ENCODE assay signal across 12 mouse cellular contexts in the genomic region with DNA sequence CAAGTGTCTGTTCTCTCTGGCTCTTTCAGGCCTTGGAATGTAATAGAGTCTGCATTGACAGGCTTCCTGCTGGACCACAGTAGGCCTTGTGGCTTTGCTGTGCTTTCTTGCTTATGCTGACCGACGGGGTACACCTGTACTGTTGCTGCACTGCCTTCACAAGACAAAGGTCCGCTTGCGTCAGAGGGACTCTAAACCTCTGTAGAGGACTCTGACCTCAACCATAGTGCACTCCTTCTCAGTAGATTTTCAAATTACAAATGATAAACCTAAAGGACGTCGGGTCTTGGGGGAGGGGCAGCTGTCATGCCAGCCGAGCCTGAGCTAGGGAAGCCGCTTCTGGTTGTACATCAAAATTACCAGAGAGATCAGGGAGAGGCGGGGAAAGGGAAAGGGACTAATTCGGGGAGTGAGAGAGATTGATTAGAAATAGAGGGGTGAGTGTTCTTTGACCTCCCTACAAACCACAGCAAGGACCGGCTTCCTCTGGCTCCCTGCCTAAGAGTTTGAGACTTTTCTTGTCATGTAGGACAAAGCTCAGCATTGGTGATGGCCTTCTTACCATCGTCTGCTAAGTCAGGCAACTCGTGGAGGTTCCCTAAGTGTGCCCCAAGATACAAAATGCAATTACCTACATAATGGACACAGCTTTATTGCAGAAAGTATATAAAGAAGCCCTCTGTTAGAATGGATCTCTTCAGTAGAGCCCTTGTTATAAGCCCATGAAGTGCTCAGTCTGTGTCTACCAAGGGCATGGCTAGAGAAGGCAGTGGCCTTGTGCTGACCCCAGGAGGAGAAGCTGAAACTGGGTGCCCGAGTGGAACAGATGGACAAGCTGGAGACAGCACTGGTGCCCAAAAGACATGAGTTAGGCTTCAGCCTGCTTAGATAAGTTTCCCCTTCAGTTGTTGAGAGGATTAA.
DNase-seq lines count a peak whose midpoint lies in the region; ATAC-seq and TF ChIP-seq lines count a peak whose summit lies in the region.
"Had no signal": no experiment of that assay in that cellular context is flagged by ENCODE, and none has a peak within 500 bp of the region (broad histone marks: within the 10 kb centered on the region; RNA-seq: fewer than 3 reads in every experiment).

No protein-coding gene starts in this region.

- peaks cover 28% of the 10 kb centered on the region for H3K4me1 ChIP-seq in kidney, embryonic 14.5 days (ENCODE audit: control insufficient read depth, insufficient read depth, low read length)
- H3K4me1 ChIP-seq in intestine, postnatal 0 days (replicated peaks; ENCODE audit: control insufficient read depth, insufficient read depth, low read length) = no peaks in the 10 kb centered on the region; the same call in 1 of the 2 replicates
- peaks cover 15% of the 10 kb centered on the region for H3K4me1 ChIP-seq in liver, postnatal 0 days (ENCODE audit: insufficient read depth)

- no peaks in the 10 kb centered on the region for H3K27me3 ChIP-seq in kidney, embryonic 14.5 days (ENCODE audit: control insufficient read depth, insufficient read depth, low read length)
- no peaks in the 10 kb centered on the region for H3K27me3 ChIP-seq in intestine, postnatal 0 days (replicated peaks; ENCODE audit: control insufficient read depth, insufficient read depth, low read length)
- no peaks in the 10 kb centered on the region for H3K27me3 ChIP-seq in liver, postnatal 0 days (ENCODE audit: insufficient read depth, low read length)

- H3K9ac ChIP-seq in kidney, embryonic 14.5 days (ENCODE audit: low read depth, low read length) = no peak overlapping the region
- 0 out of 2 replicates have a peak overlapping the region, but pooled peaks have one; percentile 13 for H3K9ac ChIP-seq in intestine, postnatal 0 days (ENCODE audit: low read depth, low read length)
- H3K9ac ChIP-seq in liver, postnatal 0 days (replicated peaks) = no peak overlapping the region; the same call in 1 of the 2 replicates

- no peaks in the 10 kb centered on the region for H3K9me3 ChIP-seq in kidney, embryonic 14.5 days (ENCODE audit: control insufficient read depth, low read length)
- no peaks in the 10 kb centered on the region for H3K9me3 ChIP-seq in intestine, postnatal 0 days (ENCODE audit: control insufficient read depth)
- H3K9me3 ChIP-seq in liver, postnatal 0 days (ENCODE audit: low read length) = no peaks in the 10 kb centered on the region

- no peak for TF ChIP-seq CTCF in intestine, postnatal 0 days (IDR thresholded peaks at IDR 0.05; ENCODE audit: low read depth)
- TF ChIP-seq CTCF in liver, postnatal 0 days (IDR thresholded peaks at IDR 0.05; ENCODE audit: low read depth) = no peak

- H3K4me2 ChIP-seq in kidney, embryonic 14.5 days (replicated peaks; ENCODE audit: low read depth, low read length) = no peak overlapping the region
- peak overlapping the region; percentile 40 for H3K4me2 ChIP-seq in intestine, postnatal 0 days (replicated peaks; ENCODE audit: low read depth)
- 0 out of 2 replicates have a peak overlapping the region, but pooled peaks have one; percentile 31 for H3K4me2 ChIP-seq in liver, postnatal 0 days (ENCODE audit: low read depth, low read length)

- no peaks in the 10 kb centered on the region for H3K36me3 ChIP-seq in kidney, embryonic 14.5 days (ENCODE audit: control insufficient read depth, insufficient read depth, low read length)
- H3K36me3 ChIP-seq in intestine, postnatal 0 days (ENCODE audit: control insufficient read depth, insufficient read depth) = no peaks in the 10 kb centered on the region
- H3K36me3 ChIP-seq in liver, postnatal 0 days (replicated peaks; ENCODE audit: insufficient read depth, low read length) = no peaks in the 10 kb centered on the region

- no peak overlapping the region for H3K27ac ChIP-seq in kidney, embryonic 14.5 days (ENCODE audit: low read depth, low read length)
- H3K27ac ChIP-seq in intestine, postnatal 0 days (ENCODE audit: low read depth, low read length) = peak overlapping the region; percentile 86
- peak overlapping the region; percentile 80 for H3K27ac ChIP-seq in liver, postnatal 0 days (ENCODE audit: low read depth)
- H3K27ac ChIP-seq: macrophage had no signal

- DNase-seq in kidney, adult 11 months = peak; percentile 13
- peak; percentile 36 to 55 for DNase-seq in kidney, postnatal 36 days
- peak; percentile 65 for DNase-seq in liver, postnatal 0 days
- no peak for DNase-seq in urinary bladder, postnatal 25 days (ENCODE audit: low spot score)
- no peak for DNase-seq in spleen, postnatal 4 days (ENCODE audit: low spot score in 2 of 2)
- DNase-seq: adrenal gland, postnatal 25 days; heart, postnatal 36 days; lung, adult 18-20 months; spleen, adult 18-20 months had no signal

- 0 out of 2 replicates have a peak, but pooled peaks have one; percentile 37 for TF ChIP-seq EP300 in liver, postnatal 0 days (IDR thresholded peaks at IDR 0.05; ENCODE audit: low read depth)

- WGBS in kidney, embryonic 14.5 days = 55% methylated on average over 14 of the region's 14 CpGs
- WGBS in intestine, postnatal 0 days = 36% methylated on average over 14 of the region's 14 CpGs
- 56% methylated on average over 14 of the region's 14 CpGs for WGBS in liver, postnatal 0 days (ENCODE audit: insufficient replicate concordance)

- no peak overlapping the region for H3K4me3 ChIP-seq in kidney, embryonic 14.5 days (ENCODE audit: low read length)
- H3K4me3 ChIP-seq in intestine, postnatal 0 days (ENCODE audit: low read depth, low read length) = no peak overlapping the region
- H3K4me3 ChIP-seq in liver, postnatal 0 days (ENCODE audit: low read depth, low read length) = no peak overlapping the region

- no peak for ATAC-seq in kidney, embryonic 14.5 days (ENCODE audit: low FRiP score, low TSS enrichment)
- peak; percentile 97 for ATAC-seq in intestine, postnatal 0 days
- peak; percentile 99 for ATAC-seq in liver, postnatal 0 days

Comparison
In these comparisons a context has a peak if more than half of its experiments do, and no peak if none do; other contexts are left out.
1. DNase-seq: peak in kidney, adult 11 months (single experiment), kidney, postnatal 36 days (2 of 2) and liver, postnatal 0 days (single experiment); none in urinary bladder, postnatal 25 days (single experiment) and spleen, postnatal 4 days (0 of 2).